Mouse (Mus musculus) mammary gland, adult 2 months (tissue): Measurements from ENCODE around the gene Rccd1. TPM values are rescaled to one million over a fixed set of nuclear protein-coding genes. Genes with fewer than 3 reads are reported as not detected.

Experiments used
- polyA plus RNA-seq: library from polyadenylated mRNA; depleted of rRNA; stranded (reverse); fragments of >200 nt; gene quantifications from 2 replicates; pipeline ENCODE4 v1.2.3, GENCODE M21; 2012; ENCODE audit warnings: low replicate concordance; rRNA removed

The Rccd1 gene
- polyA plus RNA-seq: 9.8 and 12.6 TPM in 2 replicates

GRCm38 (mm10) chr7:80324043-80324815, at the start of gene Rccd1:
Gene Rccd1 (minus strand): TSS chr7:80324454.

GRCm38 (mm10) chr7:80371041-80371751, 46.9 kb upstream of the Rccd1 start, which contains the start of gene Man2a2:
Gene Man2a2 (minus strand): TSS chr7:80371375.

GRCm38 (mm10) chr7:80342858-80343257, 18.6 kb upstream of the Rccd1 start, which contains the start of gene Hddc3:
Gene Hddc3 (plus strand): TSS chr7:80343104.

GRCm38 (mm10) chr7:80340793-80341192, 16.5 kb upstream of the Rccd1 start, which contains the start of gene Unc45a:
Gene Unc45a (minus strand): TSS chr7:80341005.

GRCm38 (mm10) chr7:80294062-80294763, 30.0 kb downstream of the Rccd1 start, which contains the start of gene Prc1:
Gene Prc1 (plus strand): TSS chr7:80294450.

GRCm38 (mm10) chr7:80268897-80269750, 55.1 kb downstream of the Rccd1 start, which contains the start of gene Vps33b:
Gene Vps33b (plus strand): TSS chr7:80269649.

GRCm38 (mm10) chr7:80260625-80261371, 63.5 kb downstream of the Rccd1 start, which contains the start of gene Ngrn:
Gene Ngrn (plus strand): TSS chr7:80261215.

GRCm38 (mm10) chr7:80246148-80246721, 78.0 kb downstream of the Rccd1 start, which contains the start of gene Ttll13:
Gene Ttll13 (plus strand): TSS chr7:80246376.

Other genes starting within 250 kb of the Rccd1 start
- 92.3 and 157 TPM in 2 replicates for gene Idh2, start 209.1 kb downstream of the Rccd1 start, polyA plus RNA-seq
- 31.2 and 41.9 TPM in 2 replicates for gene Sema4b, start 137.6 kb downstream of the Rccd1 start, polyA plus RNA-seq
- 108 and 140 TPM in 2 replicates for gene Cib1, start 91.6 kb downstream of the Rccd1 start, polyA plus RNA-seq
- 2.9 and 3.6 TPM in 2 replicates for gene Gdpgp1, start 91.6 kb downstream of the Rccd1 start, polyA plus RNA-seq
- gene Ttll13, start 78.1 kb downstream of the Rccd1 start, polyA plus RNA-seq: 0.72 and 1.2 TPM in 2 replicates
- gene Ngrn, start 63.2 kb downstream of the Rccd1 start, polyA plus RNA-seq: 19.5 and 30.0 TPM in 2 replicates
- 9.9 and 11.9 TPM in 2 replicates for gene Vps33b, start 54.8 kb downstream of the Rccd1 start, polyA plus RNA-seq
- 3.1 and 5.8 TPM in 2 replicates for gene Prc1, start 30.0 kb downstream of the Rccd1 start, polyA plus RNA-seq
- gene Unc45a, start 16.6 kb upstream of the Rccd1 start, polyA plus RNA-seq: 54.4 and 99.0 TPM in 2 replicates
- 25.9 and 33.4 TPM in 2 replicates for gene Hddc3, start 18.6 kb upstream of the Rccd1 start, polyA plus RNA-seq
- gene Man2a2, start 46.9 kb upstream of the Rccd1 start, polyA plus RNA-seq: 196 and 199 TPM in 2 replicates
- gene Fes, start 63.5 kb upstream of the Rccd1 start, polyA plus RNA-seq: 38.4 and 41.8 TPM in 2 replicates
- 74.1 and 130 TPM in 2 replicates for gene Furin, start 81.0 kb upstream of the Rccd1 start, polyA plus RNA-seq
- gene Blm, start 210.7 kb upstream of the Rccd1 start, polyA plus RNA-seq: 0.54 and 1.4 TPM in 2 replicates